Mouse (Mus musculus) thymus, adult 2 months (tissue): ENCODE results near the gene Senp6. TPM values are rescaled to one million over a fixed set of nuclear protein-coding genes. Genes with fewer than 3 reads are reported as not detected.

Experiments used
- DNase-seq: peaks from one replicate; pipeline ENCODE4 v3.0.0; 2021
- H3K27ac ChIP-seq: fragments of 200-500 bp; 2 replicates; pipeline ENCODE4 v1.5.1; 2012; ENCODE audit warnings: low read length, control low read depth; ENCODE audit not compliant: control insufficient read depth, insufficient read depth
- H3K27me3 ChIP-seq: fragments of 200-500 bp; 2 replicates; pipeline ENCODE4 v1.6.1; 2012; ENCODE audit warnings: mild to moderate bottlenecking, low read length, moderate library complexity, mixed read lengths; ENCODE audit not compliant: control insufficient read depth, insufficient read depth
- H3K36me3 ChIP-seq: fragments of 200-500 bp; 2 replicates; pipeline ENCODE4 v1.6.1; 2012; ENCODE audit warnings: mild to moderate bottlenecking, low read length, moderate library complexity; ENCODE audit not compliant: control insufficient read depth, insufficient read depth
- H3K4me1 ChIP-seq: fragments of 200-500 bp; replicated peaks from 2 replicates; pipeline ENCODE4 v1.6.1; 2012; ENCODE audit warnings: low read length; ENCODE audit not compliant: control insufficient read depth, insufficient read depth
- H3K4me3 ChIP-seq: fragments of 200-500 bp; 2 replicates; pipeline ENCODE4 v1.5.1; 2012; ENCODE audit warnings: mild to moderate bottlenecking, low read length, control low read depth, moderate library complexity; ENCODE audit not compliant: control insufficient read depth, insufficient read depth
- CTCF ChIP-seq: fragments of 200-500 bp; IDR thresholded peaks from 2 replicates; pipeline ENCODE4 v1.5.1; 2012; ENCODE audit warnings: mild to moderate bottlenecking, control low read depth, low read length, moderate library complexity, borderline replicate concordance; ENCODE audit not compliant: control insufficient read depth, poor library complexity, insufficient read depth; ENCODE audit errors: extremely low read depth
- POLR2A ChIP-seq: fragments of 200-500 bp; IDR thresholded peaks from 2 replicates; pipeline ENCODE4 v1.6.1; 2012; ENCODE audit warnings: mild to moderate bottlenecking, low read length, control low read depth, moderate library complexity; ENCODE audit not compliant: control insufficient read depth, poor library complexity, insufficient read depth; ENCODE audit errors: extremely low read depth
- WGBS: fragments of 180-500 bp; shearing (Covaris S2); methylation state at CpG from one replicate; pipeline ENCODE4 v1.1.7; 2018; 5-methylcytosine and 5-hydroxymethylcytosine counted together
- polyA plus RNA-seq: library from polyadenylated mRNA; depleted of rRNA; stranded (reverse); fragments of >200 nt; gene quantifications from 2 replicates; pipeline ENCODE4 v1.2.3, GENCODE M21; 2012

Senp6 gene
- polyA plus RNA-seq, 1 experiment = 29.7 TPM

DNA sequence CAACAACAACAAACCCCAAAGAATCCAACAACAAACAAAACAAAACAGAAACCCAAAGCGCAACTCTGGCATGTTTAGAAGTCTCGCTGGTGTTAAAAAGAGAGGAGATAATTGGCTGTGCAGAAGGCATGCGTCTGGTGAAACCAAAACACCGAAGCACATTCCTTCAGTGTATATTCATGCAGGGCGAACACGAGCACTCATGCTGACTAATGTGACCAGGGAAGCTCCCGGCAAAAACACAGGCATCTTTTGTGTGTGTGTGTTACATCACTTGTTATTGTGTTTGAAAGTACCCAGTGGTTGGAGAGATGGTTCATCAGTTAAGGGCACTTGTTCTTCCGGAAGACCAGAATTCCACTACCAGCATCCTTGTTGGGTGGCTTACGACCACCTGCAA is 102.8 kb downstream of the Senp6 start:
- no peak for DNase-seq
- Histone ChIP-seq H3K4me3 (no peak overlapping the region), H3K4me1 (no peaks in the 10 kb centered on the region), H3K27me3 (no peaks in the 10 kb centered on the region), H3K27ac (no peak overlapping the region), H3K36me3 (no peaks in the 10 kb centered on the region)
- TF ChIP-seq POLR2A = no peak
- no peak for TF ChIP-seq CTCF
- WGBS = 96% methylated on average over 9 of the region's 9 CpGs

DNA sequence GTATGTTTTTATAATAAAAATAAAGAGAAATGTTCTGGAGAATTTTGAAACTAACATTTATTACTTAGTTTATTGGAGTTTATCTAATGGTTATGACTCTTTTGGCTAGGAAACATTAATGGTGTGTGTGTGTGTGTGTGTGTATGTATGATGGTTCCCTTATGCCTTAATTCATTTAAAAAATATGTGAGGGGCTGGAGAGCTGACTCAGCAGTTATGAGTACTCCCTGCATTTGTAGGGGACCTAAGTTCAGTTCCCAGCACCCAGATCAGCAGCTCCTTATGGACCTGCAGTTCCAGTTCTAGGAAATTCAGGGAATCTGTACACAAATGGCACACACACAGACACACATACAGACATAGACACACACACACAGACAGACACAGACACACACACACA is 104.5 kb downstream of the Senp6 start:
- Histone ChIP-seq H3K4me1 (no peaks in the 10 kb centered on the region), H3K27me3 (no peaks in the 10 kb centered on the region), H3K4me3 (no peak overlapping the region), H3K27ac (no peak overlapping the region), H3K36me3 (no peaks in the 10 kb centered on the region)
- TF ChIP-seq POLR2A (no peak), CTCF (no peak)
- DNase-seq = no peak

DNA sequence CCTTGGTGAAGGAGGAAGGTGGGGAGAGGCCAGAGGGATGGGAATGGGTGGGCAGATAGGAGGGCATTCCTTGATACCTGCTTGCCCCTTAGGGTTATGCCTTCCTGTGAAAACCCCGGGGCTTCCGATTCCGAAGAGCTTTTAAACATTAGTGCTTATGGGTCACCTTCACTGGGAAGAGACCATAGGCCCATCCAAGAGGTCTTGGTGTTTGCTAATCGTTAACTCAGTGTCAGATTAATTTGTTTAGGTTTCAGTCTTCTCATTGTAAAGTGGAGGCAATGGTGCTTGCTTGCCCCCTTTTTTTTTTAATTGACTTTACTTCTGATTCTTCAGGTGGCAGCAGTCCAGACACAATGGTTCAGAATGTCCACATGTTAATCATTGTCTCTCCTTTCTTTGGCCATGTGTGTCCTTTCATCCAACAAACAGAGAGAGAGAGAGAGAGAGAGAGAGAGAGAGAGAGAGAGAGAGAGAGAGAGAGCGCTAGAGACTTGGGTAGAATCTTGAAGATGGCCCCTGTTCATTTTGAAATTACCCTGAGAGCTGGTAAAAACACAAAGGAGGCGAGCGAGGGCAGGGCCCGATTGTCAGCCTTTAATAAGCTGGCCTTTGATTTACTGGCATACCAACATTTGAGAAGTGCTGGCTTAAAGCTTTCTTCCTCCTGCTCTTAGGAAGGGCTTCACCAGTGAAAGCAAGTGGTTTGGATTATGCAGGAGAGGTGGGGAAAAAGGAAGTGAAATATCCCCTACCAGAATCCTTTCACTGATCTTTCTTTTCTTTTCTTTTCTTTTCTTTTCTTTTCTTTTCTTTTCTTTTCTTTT is 105.9 kb downstream of the Senp6 start:
- H3K27me3 ChIP-seq = no peaks in the 10 kb centered on the region
- 93% methylated on average over 8 of the region's 8 CpGs for WGBS
- H3K4me1 ChIP-seq = no peaks in the 10 kb centered on the region
- no peak overlapping the region for H3K4me3 ChIP-seq
- no peaks in the 10 kb centered on the region for H3K36me3 ChIP-seq
- DNase-seq = no peak
- TF ChIP-seq POLR2A (no peak), CTCF (no peak)
- no peak overlapping the region for H3K27ac ChIP-seq

DNA sequence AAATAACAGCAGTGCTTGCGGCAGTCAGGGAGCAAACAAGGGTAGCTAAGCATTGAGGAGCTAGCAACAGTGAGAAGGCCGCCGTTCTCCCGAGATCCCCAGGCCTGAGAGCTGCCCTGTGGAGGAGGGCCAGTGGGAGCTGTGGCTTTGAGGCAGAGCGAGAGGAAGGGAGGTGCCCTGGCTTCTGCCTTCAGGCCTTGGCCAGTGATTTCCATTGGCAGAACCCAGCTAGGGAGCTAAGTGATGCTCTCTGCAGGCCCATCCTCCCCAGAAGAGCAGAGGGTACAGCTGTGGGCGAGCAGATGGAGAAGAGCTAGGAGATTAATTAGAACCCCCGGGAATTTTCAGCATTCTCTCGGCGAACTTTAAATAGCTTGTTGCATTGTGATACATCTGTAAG is 106.9 kb downstream of the Senp6 start:
- Histone ChIP-seq H3K27me3 (no peaks in the 10 kb centered on the region), H3K4me1 (no peaks in the 10 kb centered on the region), H3K4me3 (no peak overlapping the region), H3K27ac (no peak overlapping the region), H3K36me3 (no peaks in the 10 kb centered on the region)
- WGBS = 91% methylated on average over 9 of the region's 9 CpGs
- no peak for DNase-seq
- TF ChIP-seq CTCF (no peak), POLR2A (no peak)

DNA sequence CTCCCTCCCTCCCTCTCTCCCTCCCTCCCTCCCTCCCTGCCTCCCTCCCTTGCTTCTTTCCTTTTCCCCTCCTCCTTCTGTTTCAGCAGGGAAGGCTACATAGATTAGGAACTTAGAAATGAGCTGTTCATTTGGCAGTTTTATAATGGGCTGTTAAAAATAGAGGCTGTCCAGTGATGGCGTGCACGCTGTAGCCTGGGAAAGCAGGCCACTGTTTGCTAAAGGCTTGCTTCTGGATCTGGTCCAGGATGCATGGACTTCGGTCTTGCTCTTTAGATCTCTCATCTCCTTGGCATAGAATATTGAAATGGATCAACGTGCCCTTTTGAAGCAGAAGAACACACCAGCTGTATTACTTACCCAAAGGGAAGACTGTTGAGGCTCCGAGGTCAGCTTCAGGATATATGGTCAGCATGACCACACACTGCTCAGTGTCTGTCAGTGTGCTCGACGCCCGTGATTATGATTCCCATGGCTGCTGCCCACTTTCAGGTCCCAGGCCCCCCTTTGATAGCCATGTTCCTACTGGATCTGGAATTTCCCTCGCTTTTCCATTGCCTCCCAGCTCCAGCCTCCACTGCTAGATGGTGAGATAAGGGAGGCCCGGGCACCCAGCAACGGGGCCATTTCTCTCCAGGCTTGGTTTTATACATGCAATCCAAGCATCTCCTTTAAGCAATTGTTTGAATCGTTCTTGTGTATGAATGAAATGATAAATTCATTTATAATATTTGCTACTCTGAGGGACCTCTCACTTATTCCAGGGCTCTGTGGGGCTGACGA is 110.2 kb downstream of the Senp6 start:
- Histone ChIP-seq H3K36me3 (no peaks in the 10 kb centered on the region), H3K4me3 (no peak overlapping the region), H3K27me3 (no peaks in the 10 kb centered on the region), H3K27ac (no peak overlapping the region), H3K4me1 (no peaks in the 10 kb centered on the region)
- no peak for TF ChIP-seq POLR2A
- TF ChIP-seq CTCF = no peak
- DNase-seq = no peak
- WGBS = 94% methylated on average over 13 of the region's 13 CpGs

DNA sequence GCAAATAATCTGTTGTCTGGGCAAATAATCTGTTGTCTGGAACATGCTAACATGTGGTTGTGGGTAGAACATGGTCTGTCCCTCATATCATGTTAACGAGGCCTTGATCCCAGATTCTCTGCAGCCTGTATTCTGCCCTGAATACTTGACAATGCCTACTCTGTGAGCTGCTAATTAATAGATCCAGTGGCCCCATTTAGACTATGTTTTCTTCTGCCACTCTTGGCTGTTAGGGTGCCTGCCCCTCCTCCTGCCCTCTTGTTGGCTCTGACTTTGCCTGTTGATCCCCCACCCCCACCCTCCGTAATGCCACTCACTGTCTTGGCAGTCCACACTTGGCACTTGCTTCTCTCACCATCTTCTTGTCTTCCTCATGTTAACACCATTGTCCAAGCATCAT is 112.0 kb downstream of the Senp6 start:
- Histone ChIP-seq H3K27ac (no peak overlapping the region), H3K36me3 (no peaks in the 10 kb centered on the region), H3K27me3 (no peaks in the 10 kb centered on the region), H3K4me1 (no peaks in the 10 kb centered on the region), H3K4me3 (no peak overlapping the region)
- no peak for TF ChIP-seq CTCF
- TF ChIP-seq POLR2A = no peak
- 96% methylated on average over 2 of the region's 2 CpGs for WGBS
- DNase-seq = no peak

DNA sequence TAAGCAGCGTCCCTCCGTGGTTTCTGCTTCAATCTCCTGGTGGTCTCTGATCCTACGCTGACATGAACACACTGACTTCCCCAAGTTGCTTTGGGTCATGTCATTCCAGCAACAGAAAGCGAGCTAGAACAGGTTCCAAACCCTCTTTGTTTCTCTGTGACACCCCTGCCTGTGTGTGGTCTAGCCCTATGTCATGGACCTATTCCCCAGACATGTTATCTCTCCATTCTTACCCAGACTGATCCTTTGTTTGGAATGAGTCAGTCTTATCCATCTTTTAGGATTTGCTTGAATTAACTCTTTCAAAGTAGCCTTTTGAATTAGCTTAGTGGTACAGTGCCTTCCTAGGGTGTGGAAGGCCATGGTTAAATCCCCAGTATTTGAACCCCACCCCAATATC is 113.0 kb downstream of the Senp6 start:
- DNase-seq = no peak
- no peaks in the 10 kb centered on the region for H3K36me3 ChIP-seq
- no peak overlapping the region for H3K27ac ChIP-seq
- H3K4me1 ChIP-seq = no peaks in the 10 kb centered on the region
- H3K27me3 ChIP-seq = no peaks in the 10 kb centered on the region
- H3K4me3 ChIP-seq = no peak overlapping the region
- WGBS = 73% methylated on average over 4 of the region's 4 CpGs
- TF ChIP-seq POLR2A = no peak
- no peak for TF ChIP-seq CTCF
